Mouse (Mus musculus) frontal cortex, postnatal 10 days (tissue): Measurements from ENCODE around the gene Rec114.

Experiments
- DNase-seq, 2 experiments: peaks; one replicate each; pipeline ENCODE4 v3.0.0; 2022; ENCODE audit warnings: low spot score in 2 of 2, mixed read lengths in 1 of 2

The Rec114 gene

GRCm38 (mm10) chr9:58743702-58744248, at the start of gene Rec114:
TSS of gene Rec114 (minus strand) at chr9:58743964.
- no peak for DNase-seq

GRCm38 (mm10) chr9:58789476-58789875, 45.7 kb upstream of the Rec114 start:
- DNase-seq, result no peak

GRCm38 (mm10) chr9:58775363-58775762, 31.6 kb upstream of the Rec114 start:
- DNase-seq, result no peak

- DNase-seq, result no peak
These were observed 31.0 kb upstream of the Rec114 start for GRCm38 (mm10) chr9:58774761-58775160.

- no peak for DNase-seq
These were observed 26.2 kb upstream of the Rec114 start for GRCm38 (mm10) chr9:58769943-58770342.

GRCm38 (mm10) chr9:58766959-58767955, 23.5 kb upstream of the Rec114 start:
- no peak for DNase-seq

GRCm38 (mm10) chr9:58764354-58764753, 20.6 kb upstream of the Rec114 start:
- DNase-seq, result no peak

GRCm38 (mm10) chr9:58763114-58763513, 19.4 kb upstream of the Rec114 start:
- DNase-seq, result no peak

GRCm38 (mm10) chr9:58762086-58762485, 18.3 kb upstream of the Rec114 start:
- no peak for DNase-seq

- DNase-seq, result no peak
These were observed 15.0 kb upstream of the Rec114 start for GRCm38 (mm10) chr9:58758754-58759153.

GRCm38 (mm10) chr9:58756371-58757132, 12.8 kb upstream of the Rec114 start:
- DNase-seq, result no peak

- DNase-seq, result no peak
These were observed 9.8 kb upstream of the Rec114 start for GRCm38 (mm10) chr9:58753606-58754005.

GRCm38 (mm10) chr9:58748142-58748541, 4.4 kb upstream of the Rec114 start:
- no peak for DNase-seq

GRCm38 (mm10) chr9:58747328-58747755, 3.6 kb upstream of the Rec114 start:
- no peak for DNase-seq

GRCm38 (mm10) chr9:58742692-58743091, 1.1 kb downstream of the Rec114 start:
- no peak for DNase-seq

GRCm38 (mm10) chr9:58741369-58741768, 2.4 kb downstream of the Rec114 start:
- DNase-seq, result no peak

- DNase-seq, result no peak
These were observed 4.0 kb downstream of the Rec114 start for GRCm38 (mm10) chr9:58739791-58740190.

GRCm38 (mm10) chr9:58723165-58723564, 20.6 kb downstream of the Rec114 start:
- no peak for DNase-seq

- no peak for DNase-seq
These were observed 21.6 kb downstream of the Rec114 start for GRCm38 (mm10) chr9:58722151-58722550.

GRCm38 (mm10) chr9:58721021-58721420, 22.7 kb downstream of the Rec114 start:
- DNase-seq, result no peak

GRCm38 (mm10) chr9:58720167-58720566, 23.6 kb downstream of the Rec114 start:
- DNase-seq, result no peak

GRCm38 (mm10) chr9:58719471-58719870, 24.3 kb downstream of the Rec114 start:
- no peak for DNase-seq
